Mouse (Mus musculus): Measurements from ENCODE around the gene Lrp4. TPM values are rescaled to one million over a fixed set of nuclear protein-coding genes. Genes with fewer than 3 reads are reported as not detected.

Gene Lrp4
- polyA plus RNA-seq, 1 experiment from 2014 or later: 4.9 TPM

- H3K9me3 ChIP-seq (replicated peaks): no peaks in the 10 kb centered on the region
- H3K4me1 ChIP-seq (replicated peaks): peaks cover 15% of the 10 kb centered on the region
- H3K9ac ChIP-seq: no peak overlapping the region
- H3K4me3 ChIP-seq: no peak overlapping the region
- WGBS: 76% methylated on average over 8 of the region's 8 CpGs
- ATAC-seq (ENCODE audit: insufficient number of reproducible peaks, low FRiP score): no peak
- no peaks in the 10 kb centered on the region for H3K36me3 ChIP-seq
- H3K4me2 ChIP-seq: 0 out of 2 replicates have a peak overlapping the region, but pooled peaks have one; percentile 6
- peak overlapping the region; percentile 71 for H3K27ac ChIP-seq (ENCODE audit: poor library complexity, severe bottlenecking)
- H3K27me3 ChIP-seq (replicated peaks): no peaks in the 10 kb centered on the region
Measured at GRCm38 (mm10) chr2:91436713-91437112, 20.6 kb upstream of the Lrp4 start.

- H3K9me3 ChIP-seq (replicated peaks): no peaks in the 10 kb centered on the region
- H3K27me3 ChIP-seq (replicated peaks): no peaks in the 10 kb centered on the region
- peaks cover 16% of the 10 kb centered on the region for H3K4me1 ChIP-seq (replicated peaks)
- no peak for ATAC-seq (ENCODE audit: insufficient number of reproducible peaks, low FRiP score)
- no peaks in the 10 kb centered on the region for H3K36me3 ChIP-seq
- peak overlapping the region; percentile 71 for H3K27ac ChIP-seq (ENCODE audit: poor library complexity, severe bottlenecking)
- peak overlapping the region; percentile 6; the same call in 1 of the 2 replicates for H3K4me2 ChIP-seq
- H3K9ac ChIP-seq: 0 out of 2 replicates have a peak overlapping the region, but pooled peaks have one; percentile 28
- H3K4me3 ChIP-seq: no peak overlapping the region
- 63% methylated on average over 5 of the region's 5 CpGs for WGBS
Measured at GRCm38 (mm10) chr2:91437116-91437815, 20.0 kb upstream of the Lrp4 start.

DNA sequence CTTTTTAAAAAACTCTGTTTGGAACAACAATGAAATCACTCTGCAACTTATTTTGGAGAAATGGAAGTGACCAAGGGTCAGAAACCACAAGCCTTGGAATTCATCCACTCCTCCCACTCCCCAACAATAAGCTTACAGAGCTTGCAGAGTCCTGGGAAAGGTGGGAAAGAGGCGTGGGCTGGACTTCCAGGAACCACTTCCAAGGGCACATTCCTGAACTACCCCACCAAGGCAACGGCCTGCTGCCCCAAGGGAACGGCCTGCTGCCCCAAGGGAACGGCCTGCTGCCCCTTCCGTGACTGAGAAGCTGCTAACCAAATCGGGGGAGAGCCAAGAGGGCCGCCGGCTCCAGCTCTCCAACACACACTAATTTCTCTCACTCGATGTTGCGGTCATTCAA, 18.0 kb upstream of the Lrp4 start:
- no peaks in the 10 kb centered on the region for H3K36me3 ChIP-seq
- H3K9me3 ChIP-seq (replicated peaks): no peaks in the 10 kb centered on the region
- ATAC-seq (ENCODE audit: insufficient number of reproducible peaks, low FRiP score): no peak
- H3K4me1 ChIP-seq (replicated peaks): peaks cover 21% of the 10 kb centered on the region
- no peaks in the 10 kb centered on the region for H3K27me3 ChIP-seq (replicated peaks)
- H3K27ac ChIP-seq (ENCODE audit: poor library complexity, severe bottlenecking): no peak overlapping the region
- no peak overlapping the region for H3K4me2 ChIP-seq
- H3K9ac ChIP-seq: no peak overlapping the region
- WGBS: 80% methylated on average over 10 of the region's 10 CpGs
- no peak overlapping the region for H3K4me3 ChIP-seq

DNA sequence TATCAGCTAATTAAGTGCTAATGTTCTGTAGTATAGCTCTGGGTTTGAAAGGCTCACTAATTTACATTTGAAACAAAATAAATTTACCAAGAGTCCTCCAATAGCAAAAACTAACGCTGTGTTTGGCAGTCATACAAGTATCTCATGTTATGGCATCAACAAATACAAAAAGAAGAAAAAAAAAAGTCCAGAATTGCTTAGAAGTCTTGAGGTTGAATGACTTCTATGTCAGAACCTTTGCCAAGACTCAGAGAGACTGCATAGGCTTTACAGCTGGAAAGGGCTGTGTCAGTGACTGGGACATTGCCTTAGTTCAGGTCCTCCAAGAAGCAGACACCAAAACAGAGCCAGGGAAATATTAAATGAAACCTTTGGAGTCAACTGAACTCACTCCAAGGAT, 17.4 kb upstream of the Lrp4 start:
- Histone ChIP-seq H3K36me3 (no peaks in the 10 kb centered on the region), H3K9me3 (replicated peaks) (no peaks in the 10 kb centered on the region), H3K4me1 (replicated peaks) (peaks cover 21% of the 10 kb centered on the region), H3K27me3 (replicated peaks) (no peaks in the 10 kb centered on the region), H3K4me2 (no peak overlapping the region), H3K27ac (ENCODE audit: poor library complexity, severe bottlenecking) (no peak overlapping the region), H3K9ac (no peak overlapping the region), H3K4me3 (no peak overlapping the region)
- 80% methylated on average over 1 of the region's 1 CpGs for WGBS
- no peak for ATAC-seq (ENCODE audit: insufficient number of reproducible peaks, low FRiP score)

GRCm38 (mm10) chr2:91440686-91441085, 16.6 kb upstream of the Lrp4 start:
- Histone ChIP-seq H3K4me1 (replicated peaks) (peaks cover 24% of the 10 kb centered on the region), H3K27ac (ENCODE audit: poor library complexity, severe bottlenecking) (no peak overlapping the region), H3K4me2 (no peak overlapping the region), H3K36me3 (no peaks in the 10 kb centered on the region), H3K9me3 (replicated peaks) (no peaks in the 10 kb centered on the region), H3K9ac (no peak overlapping the region), H3K27me3 (replicated peaks) (no peaks in the 10 kb centered on the region), H3K4me3 (no peak overlapping the region)
- ATAC-seq (ENCODE audit: insufficient number of reproducible peaks, low FRiP score): no peak
- WGBS: 79% methylated on average over 5 of the region's 5 CpGs

GRCm38 (mm10) chr2:91441715-91442114, 15.6 kb upstream of the Lrp4 start:
- peaks cover 21% of the 10 kb centered on the region for H3K4me1 ChIP-seq (replicated peaks)
- no peak for ATAC-seq (ENCODE audit: insufficient number of reproducible peaks, low FRiP score)
- no peak overlapping the region for H3K4me3 ChIP-seq
- H3K4me2 ChIP-seq: no peak overlapping the region
- no peak overlapping the region for H3K27ac ChIP-seq (ENCODE audit: poor library complexity, severe bottlenecking)
- no peaks in the 10 kb centered on the region for H3K9me3 ChIP-seq (replicated peaks)
- H3K36me3 ChIP-seq: no peaks in the 10 kb centered on the region
- no peak overlapping the region for H3K9ac ChIP-seq
- WGBS: 54% methylated on average over 2 of the region's 2 CpGs
- H3K27me3 ChIP-seq (replicated peaks): no peaks in the 10 kb centered on the region

DNA sequence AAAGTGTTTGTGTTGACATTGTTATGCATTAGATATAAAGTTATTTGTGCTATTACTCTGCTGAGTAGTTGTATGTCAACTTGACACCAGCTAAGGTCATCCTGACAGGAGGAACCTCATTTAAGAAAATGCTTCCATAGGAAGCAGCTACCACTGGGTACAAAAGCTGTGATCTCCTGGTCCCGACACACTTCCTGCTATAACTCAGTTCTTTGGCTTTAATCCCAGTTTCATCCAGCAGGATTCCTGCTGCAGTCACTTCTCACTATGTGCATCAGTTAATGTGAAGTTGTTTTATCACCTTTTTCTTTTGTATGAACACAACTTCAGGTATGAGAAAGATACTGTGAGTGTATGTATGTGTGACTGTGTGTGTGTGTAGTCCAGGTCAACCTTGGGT, 15.1 kb upstream of the Lrp4 start:
- Histone ChIP-seq H3K36me3 (no peaks in the 10 kb centered on the region), H3K9ac (no peak overlapping the region), H3K4me1 (replicated peaks) (peaks cover 16% of the 10 kb centered on the region), H3K27ac (ENCODE audit: poor library complexity, severe bottlenecking) (no peak overlapping the region), H3K9me3 (replicated peaks) (0 out of 2 replicates have a peak, but pooled peaks cover under 1% of the 10 kb centered on the region), H3K4me3 (no peak overlapping the region), H3K27me3 (replicated peaks) (no peaks in the 10 kb centered on the region), H3K4me2 (no peak overlapping the region)
- no peak for ATAC-seq (ENCODE audit: insufficient number of reproducible peaks, low FRiP score)
- 55% methylated on average over 1 of the region's 1 CpGs for WGBS

DNA sequence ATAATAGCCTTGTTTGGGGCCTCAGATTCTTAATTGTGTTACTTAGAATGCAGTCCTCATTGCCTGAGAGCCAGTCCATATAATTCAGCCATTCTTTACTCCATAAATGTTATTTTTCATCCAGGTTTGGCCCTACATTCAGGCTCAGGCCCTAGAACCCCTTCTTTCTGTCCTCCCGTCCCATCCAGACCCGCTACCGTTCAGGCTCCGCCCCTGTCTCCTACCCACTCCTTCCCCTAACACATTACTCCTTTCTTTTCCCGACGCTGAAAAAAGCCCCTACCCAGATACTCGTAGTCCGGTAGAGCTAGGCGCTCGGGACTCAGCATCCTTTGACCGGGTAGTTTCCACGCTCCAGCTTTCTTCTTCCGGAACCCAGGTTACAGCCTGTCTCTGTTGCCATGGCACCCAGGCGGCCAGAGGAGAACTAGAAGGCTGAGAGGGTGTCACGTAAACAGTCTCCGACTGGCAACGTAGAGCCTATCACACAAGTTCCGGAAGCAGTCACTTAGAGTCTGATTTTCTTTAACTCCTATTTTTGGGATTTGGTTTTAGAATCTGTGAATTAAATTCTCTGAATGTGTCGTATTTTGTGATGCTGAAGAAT, 12.9 kb upstream of the Lrp4 start, which contains the start of gene 1110051M20Rik:
1110051M20Rik (minus strand) TSS at position 419 of the 607 bp plus-strand sequence.
- peak; percentile 84 for ATAC-seq (ENCODE audit: insufficient number of reproducible peaks, low FRiP score)
- H3K9ac ChIP-seq: peak within 1 kb of the TSS; percentile 65
- H3K36me3 ChIP-seq: no peaks in the 10 kb centered on the region
- 1% methylated on average over 19 of the region's 19 CpGs for WGBS
- H3K27ac ChIP-seq (ENCODE audit: poor library complexity, severe bottlenecking): no peak within 1 kb of the TSS
- H3K4me2 ChIP-seq: peak within 1 kb of the TSS; percentile 73
- H3K4me1 ChIP-seq (replicated peaks): peaks cover 9% of the 10 kb centered on the region; the same call in 1 of the 2 replicates
- peak within 1 kb of the TSS; percentile 82 for H3K4me3 ChIP-seq
- H3K9me3 ChIP-seq (replicated peaks): 0 out of 2 replicates have a peak, but pooled peaks cover 2% of the 10 kb centered on the region
- H3K27me3 ChIP-seq (replicated peaks): no peaks in the 10 kb centered on the region

DNA sequence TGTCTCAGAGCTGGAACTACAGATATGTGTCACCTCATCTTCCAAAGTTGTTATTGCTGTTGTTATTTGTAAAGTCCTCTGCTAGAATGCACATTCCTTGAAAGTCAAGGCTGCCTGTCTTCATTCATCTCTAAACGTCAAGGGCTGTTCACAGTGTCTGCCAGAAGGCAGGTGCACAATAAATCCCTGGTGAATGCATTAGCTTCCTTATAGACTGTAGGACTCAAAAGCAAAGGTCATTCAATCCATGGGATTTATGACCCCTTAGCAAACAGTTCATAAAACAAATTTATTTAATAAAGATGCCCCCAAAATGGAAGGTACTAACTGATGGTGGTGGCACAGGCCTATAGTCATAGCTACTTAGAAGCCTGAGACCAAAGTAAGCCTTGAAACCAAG, 7.6 kb upstream of the Lrp4 start:
- 67% methylated on average over 1 of the region's 1 CpGs for WGBS
- Histone ChIP-seq H3K4me1 (replicated peaks) (0 out of 2 replicates have a peak, but pooled peaks cover 10% of the 10 kb centered on the region), H3K27ac (ENCODE audit: poor library complexity, severe bottlenecking) (no peak overlapping the region), H3K9ac (no peak overlapping the region), H3K4me3 (no peak overlapping the region), H3K27me3 (replicated peaks) (no peaks in the 10 kb centered on the region), H3K9me3 (replicated peaks) (0 out of 2 replicates have a peak, but pooled peaks cover 2% of the 10 kb centered on the region), H3K36me3 (no peaks in the 10 kb centered on the region), H3K4me2 (no peak overlapping the region)
- ATAC-seq (ENCODE audit: insufficient number of reproducible peaks, low FRiP score): no peak

- no peak overlapping the region for H3K27ac ChIP-seq (ENCODE audit: poor library complexity, severe bottlenecking)
- H3K9me3 ChIP-seq (replicated peaks): 0 out of 2 replicates have a peak, but pooled peaks cover 2% of the 10 kb centered on the region
- no peaks in the 10 kb centered on the region for H3K27me3 ChIP-seq (replicated peaks)
- H3K4me1 ChIP-seq (replicated peaks): peaks cover 7% of the 10 kb centered on the region; the same call in 1 of the 2 replicates
- WGBS: 60% methylated on average over 9 of the region's 9 CpGs
- no peak overlapping the region for H3K9ac ChIP-seq
- H3K36me3 ChIP-seq: no peaks in the 10 kb centered on the region
- no peak overlapping the region for H3K4me3 ChIP-seq
- no peak overlapping the region for H3K4me2 ChIP-seq
- no peak for ATAC-seq (ENCODE audit: insufficient number of reproducible peaks, low FRiP score)
Measured at GRCm38 (mm10) chr2:91450316-91450715, 7.0 kb upstream of the Lrp4 start.

- H3K4me1 ChIP-seq (replicated peaks): peaks cover 13% of the 10 kb centered on the region
- no peaks in the 10 kb centered on the region for H3K9me3 ChIP-seq (replicated peaks)
- H3K27ac ChIP-seq (ENCODE audit: poor library complexity, severe bottlenecking): no peak overlapping the region
- no peaks in the 10 kb centered on the region for H3K36me3 ChIP-seq
- H3K9ac ChIP-seq: no peak overlapping the region
- no peaks in the 10 kb centered on the region for H3K27me3 ChIP-seq (replicated peaks)
- no peak overlapping the region for H3K4me3 ChIP-seq
- no peak for ATAC-seq (ENCODE audit: insufficient number of reproducible peaks, low FRiP score)
- WGBS: 34% methylated on average over 8 of the region's 8 CpGs
- H3K4me2 ChIP-seq: peak overlapping the region; percentile 25; the same call in 1 of the 2 replicates
Measured at GRCm38 (mm10) chr2:91452658-91453057, 4.7 kb upstream of the Lrp4 start.

Data from heart, embryonic 12.5 days (tissue).